Mouse (Mus musculus): Measurements from ENCODE around the gene Baiap2l1. TPM values are rescaled to one million over a fixed set of nuclear protein-coding genes. Genes with fewer than 3 reads are reported as not detected.

Gene Baiap2l1
- 9.5 TPM for polyA plus RNA-seq (2014; fragmentation: Illumina TruSeq; extraction: RNeasy Lipid Tissue Mini Kit (QIAGEN cat#74804); ENCODE audit: low read depth, low replicate concordance)

DNA sequence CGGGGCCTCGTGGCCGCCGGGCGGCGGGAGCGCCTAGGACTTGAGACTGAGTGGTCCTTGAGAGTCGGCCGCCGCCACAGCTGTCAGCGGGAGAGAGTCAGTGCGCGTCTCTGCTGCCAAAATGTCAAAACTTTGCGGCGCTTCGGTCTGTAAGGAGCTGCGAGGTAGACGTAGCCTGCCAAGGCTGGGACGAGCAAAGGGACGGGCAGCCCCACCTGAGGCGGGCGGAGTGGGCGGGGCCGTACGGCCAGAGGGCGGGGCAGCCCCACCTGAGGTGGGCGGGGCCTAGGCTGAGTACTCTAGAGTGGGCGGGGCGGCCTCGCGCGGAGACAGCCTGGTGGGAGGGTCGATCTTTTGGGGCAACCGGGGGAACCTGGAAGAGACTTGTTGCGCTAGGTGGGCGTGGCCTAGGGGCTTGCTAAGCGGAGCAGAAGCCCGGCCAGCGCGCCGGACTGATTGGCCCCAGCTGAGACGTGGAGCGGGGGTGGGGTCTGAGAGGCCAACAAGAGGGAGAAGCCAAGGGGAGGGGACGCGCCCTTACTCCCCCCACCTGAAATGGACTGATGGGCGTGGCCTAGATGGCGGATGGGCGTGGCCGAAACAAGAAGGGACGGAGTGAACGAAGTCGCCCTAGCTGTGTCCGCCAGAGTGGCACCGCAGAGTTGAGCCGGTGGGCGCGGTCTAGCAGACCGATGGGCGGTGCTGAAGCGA lies at the start of gene Baiap2l1:
Gene Baiap2l1 (minus strand): TSS at position 232 of the 711 bp plus-strand sequence.

DNA sequence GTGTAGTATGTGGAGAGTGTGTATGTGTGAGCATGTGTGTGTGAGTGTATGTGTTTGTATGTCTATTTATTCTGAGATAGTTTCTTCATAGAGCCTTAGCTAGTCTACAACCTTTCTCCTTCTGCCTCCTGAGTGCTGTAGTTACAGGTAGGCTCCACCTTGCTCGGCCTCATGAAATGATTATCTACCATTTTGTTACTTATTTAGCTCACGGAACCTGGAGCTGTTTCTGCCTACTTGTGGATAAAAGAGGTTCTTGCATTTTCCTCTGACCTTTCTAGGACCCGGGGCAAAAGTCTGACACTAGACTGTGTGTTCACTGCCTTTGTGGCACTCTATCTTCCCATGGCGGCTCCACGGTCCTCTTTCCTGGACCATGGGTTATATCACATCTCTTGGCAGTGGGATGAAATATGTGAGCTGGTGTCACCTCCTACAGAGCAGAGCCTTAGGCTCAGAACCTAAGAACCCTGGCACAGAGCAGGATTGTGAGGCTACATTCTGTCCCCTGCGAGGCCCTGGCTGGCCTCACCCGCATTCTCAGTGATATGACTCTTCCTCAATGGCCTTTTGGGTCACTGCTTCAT lies 113.9 kb downstream of the Baiap2l1 start, which contains the start of gene Bri3:
Gene Bri3 (plus strand): TSS at position 537 of the 587 bp plus-strand sequence.

DNA sequence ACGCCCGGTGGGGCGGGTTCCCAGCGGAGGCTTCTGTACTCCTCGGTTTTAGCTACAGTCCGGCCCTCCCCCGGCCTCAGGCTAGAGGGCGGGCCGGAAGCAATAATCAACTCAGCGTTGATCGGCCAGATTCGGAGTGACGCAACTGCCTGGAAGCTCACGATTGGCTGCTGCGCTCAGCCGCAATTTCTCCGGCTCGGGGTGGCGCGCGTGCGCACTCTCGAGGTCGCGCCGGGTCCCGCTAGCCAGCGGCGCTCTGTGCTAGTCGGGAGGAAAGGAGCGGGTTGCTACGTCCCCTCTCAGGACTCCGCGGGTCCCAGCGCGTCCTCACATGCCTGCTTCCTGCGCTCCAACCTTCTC lies 134.4 kb downstream of the Baiap2l1 start, which contains the start of gene Tecpr1:
Gene Tecpr1 (minus strand): TSS at position 113 of the 360 bp plus-strand sequence.

Other genes starting within 250 kb of the Baiap2l1 start
- gene Bhlha15, start 167.8 kb downstream of the Baiap2l1 start, polyA plus RNA-seq (2014; fragmentation: Illumina TruSeq; extraction: RNeasy Lipid Tissue Mini Kit (QIAGEN cat#74804); ENCODE audit: low read depth, low replicate concordance): not detected
- gene Tecpr1, start 134.5 kb downstream of the Baiap2l1 start, polyA plus RNA-seq (2014; fragmentation: Illumina TruSeq; extraction: RNeasy Lipid Tissue Mini Kit (QIAGEN cat#74804); ENCODE audit: low read depth, low replicate concordance): 27.0 TPM
- gene Bri3, start 113.7 kb downstream of the Baiap2l1 start, polyA plus RNA-seq (2014; fragmentation: Illumina TruSeq; extraction: RNeasy Lipid Tissue Mini Kit (QIAGEN cat#74804); ENCODE audit: low read depth, low replicate concordance): 231 TPM
- gene Nptx2, start 187.8 kb upstream of the Baiap2l1 start, polyA plus RNA-seq (2014; fragmentation: Illumina TruSeq; extraction: RNeasy Lipid Tissue Mini Kit (QIAGEN cat#74804); ENCODE audit: low read depth, low replicate concordance): not detected

Data from heart, adult 10 weeks (tissue).